Mouse (Mus musculus): ENCODE data around the gene Slc13a2.

Slc13a2 gene

GRCm38 (mm10) chr11:78434052-78434451 is 12.0 kb upstream of the Slc13a2 start:
- DNase-seq (ENCODE audit: low spot score): no peak

- no peak for DNase-seq (ENCODE audit: low spot score)
Measured at GRCm38 (mm10) chr11:78431176-78431575, 9.2 kb upstream of the Slc13a2 start.

GRCm38 (mm10) chr11:78430195-78430878 is 8.3 kb upstream of the Slc13a2 start:
- DNase-seq (ENCODE audit: low spot score): peak; percentile 41

DNA sequence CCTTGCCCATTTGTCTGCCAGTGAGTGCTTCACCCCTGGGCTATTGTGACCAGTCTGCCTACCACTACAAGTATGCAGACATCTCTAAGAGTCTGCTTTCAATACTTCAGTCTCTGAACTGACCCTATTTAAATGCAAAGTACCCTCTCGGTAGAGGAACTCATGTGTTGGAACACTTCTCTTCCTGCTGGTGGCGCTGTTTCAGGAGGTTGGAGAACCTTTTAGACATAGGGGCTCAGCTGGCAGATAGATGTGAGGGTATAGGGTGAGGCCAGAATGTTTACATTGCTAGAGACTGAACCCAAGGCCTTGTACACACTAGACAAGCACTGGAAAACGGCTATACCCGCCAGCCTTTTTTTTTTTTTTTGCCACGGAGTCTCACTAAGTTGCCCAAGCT is 6.3 kb upstream of the Slc13a2 start:
- no peak for DNase-seq (ENCODE audit: low spot score)

DNA sequence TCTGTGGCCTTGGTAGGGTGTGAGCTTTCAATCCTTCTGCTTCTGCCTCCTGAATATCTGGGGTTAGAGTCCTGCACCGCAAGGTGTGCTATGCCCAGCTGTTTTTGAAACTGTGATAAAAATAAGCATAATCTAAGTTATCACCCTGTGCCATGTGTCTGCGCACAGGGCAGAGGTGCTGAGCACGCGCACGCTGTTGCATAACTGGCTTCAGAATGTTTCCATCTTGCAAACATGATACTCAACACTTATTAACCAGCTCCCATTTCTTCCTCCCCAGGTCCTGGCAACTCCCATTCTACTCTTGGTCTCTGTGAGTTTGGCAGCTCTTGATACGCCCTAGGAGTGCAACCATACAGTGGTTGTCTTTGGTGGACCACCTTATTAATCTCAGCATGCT is 5.6 kb upstream of the Slc13a2 start:
- DNase-seq (ENCODE audit: low spot score): no peak

DNA sequence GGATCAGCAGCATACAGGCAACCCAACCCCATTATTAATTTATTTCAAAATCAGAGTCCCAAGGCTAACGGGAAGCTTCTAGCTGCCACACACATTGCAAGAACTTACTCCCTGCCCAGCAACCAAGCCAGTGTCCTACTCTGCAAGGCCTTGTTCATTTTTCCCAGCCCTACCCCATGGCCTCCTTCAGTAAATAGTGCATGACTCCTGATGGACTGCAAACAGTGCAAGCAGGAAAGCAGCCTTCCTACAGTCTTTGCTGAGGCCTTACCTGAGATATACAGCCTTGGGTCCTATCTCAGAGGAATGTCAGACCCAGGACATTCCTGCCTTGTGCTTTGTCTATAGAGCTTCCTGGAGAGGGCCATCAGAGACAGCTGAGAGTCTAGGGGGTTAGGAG is 3.6 kb upstream of the Slc13a2 start:
- no peak for DNase-seq (ENCODE audit: low spot score)

DNA sequence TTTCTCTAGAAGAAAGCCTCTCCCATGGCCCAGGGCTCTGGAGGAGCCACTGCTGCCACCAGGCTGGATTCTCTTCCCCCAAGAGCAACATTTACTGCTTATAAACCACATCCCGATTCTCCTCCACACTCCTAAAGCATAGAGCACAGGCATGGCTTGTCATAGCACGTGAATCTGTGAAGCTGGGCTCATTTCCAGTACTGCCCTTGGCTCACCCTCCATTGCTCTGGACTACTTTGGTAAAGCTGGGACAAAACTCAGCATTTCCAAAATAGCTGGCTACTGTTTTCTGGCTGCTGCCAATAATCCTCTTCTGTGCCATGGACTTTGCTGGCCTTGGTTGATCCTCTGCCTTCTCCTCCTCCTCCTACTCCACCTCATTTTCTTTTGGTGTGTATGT is 2.3 kb upstream of the Slc13a2 start:
- no peak for DNase-seq (ENCODE audit: low spot score)

- DNase-seq (ENCODE audit: low spot score): no peak
Measured at GRCm38 (mm10) chr11:78421201-78422009, 612 bp downstream of the Slc13a2 start.

GRCm38 (mm10) chr11:78420263-78420889 is 1.6 kb downstream of the Slc13a2 start:
- DNase-seq (ENCODE audit: low spot score): no peak

GRCm38 (mm10) chr11:78416854-78417253 is 5.2 kb downstream of the Slc13a2 start:
- DNase-seq (ENCODE audit: low spot score): no peak

GRCm38 (mm10) chr11:78412861-78413260 is 9.2 kb downstream of the Slc13a2 start:
- no peak for DNase-seq (ENCODE audit: low spot score)

DNA sequence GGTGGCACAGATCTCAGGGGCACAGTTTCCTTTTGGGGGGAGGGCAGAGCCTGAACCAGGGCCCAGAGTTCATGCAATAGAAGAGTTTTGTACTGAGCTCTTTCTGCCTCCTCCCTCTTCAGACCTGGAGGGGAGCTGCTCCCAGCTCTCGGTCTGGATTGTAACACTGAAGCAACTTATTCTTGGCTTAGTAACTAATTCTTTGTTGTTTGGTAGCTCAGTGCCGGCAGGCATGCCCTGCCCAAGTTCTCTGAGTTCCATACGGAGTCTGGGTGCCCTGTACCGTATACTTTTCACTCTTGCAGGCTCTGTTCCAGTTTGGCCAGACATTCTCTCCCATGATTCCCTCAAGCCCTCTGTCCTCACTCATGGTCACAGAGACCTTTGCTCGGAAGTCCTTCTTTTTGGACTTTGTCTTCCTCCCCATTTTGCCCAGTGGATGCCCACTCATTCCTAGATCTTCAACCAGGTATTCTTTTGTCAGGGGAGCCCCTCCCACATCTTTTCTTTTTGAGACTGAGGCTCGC is 9.6 kb downstream of the Slc13a2 start:
- no peak for DNase-seq (ENCODE audit: low spot score)

GRCm38 (mm10) chr11:78411606-78412323 is 10.3 kb downstream of the Slc13a2 start:
- DNase-seq (ENCODE audit: low spot score): no peak

- DNase-seq (ENCODE audit: low spot score): no peak
Measured at GRCm38 (mm10) chr11:78408256-78409240, 13.5 kb downstream of the Slc13a2 start.

DNA sequence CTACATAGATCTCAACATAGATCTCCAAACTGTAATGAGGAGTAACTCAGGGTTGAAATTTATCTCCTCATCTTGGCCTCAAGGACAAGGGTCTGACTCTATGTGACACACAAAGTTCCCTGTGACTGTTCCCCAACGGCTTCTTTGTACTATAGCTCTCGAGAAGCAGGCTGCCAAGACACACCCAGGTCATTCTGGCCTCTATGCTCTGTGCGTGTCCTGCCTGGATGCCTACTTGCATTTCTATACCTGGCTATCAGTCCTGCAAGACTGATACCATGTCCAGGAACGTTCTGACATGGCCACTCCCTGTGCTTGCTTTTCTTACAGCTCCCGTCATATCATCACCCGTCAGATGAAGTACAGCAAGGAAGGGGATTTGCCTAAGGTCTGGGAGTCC is 20.0 kb downstream of the Slc13a2 start:
- no peak for DNase-seq (ENCODE audit: low spot score)

GRCm38 (mm10) chr11:78401469-78401868 is 20.5 kb downstream of the Slc13a2 start:
- no peak for DNase-seq (ENCODE audit: low spot score)

DNA sequence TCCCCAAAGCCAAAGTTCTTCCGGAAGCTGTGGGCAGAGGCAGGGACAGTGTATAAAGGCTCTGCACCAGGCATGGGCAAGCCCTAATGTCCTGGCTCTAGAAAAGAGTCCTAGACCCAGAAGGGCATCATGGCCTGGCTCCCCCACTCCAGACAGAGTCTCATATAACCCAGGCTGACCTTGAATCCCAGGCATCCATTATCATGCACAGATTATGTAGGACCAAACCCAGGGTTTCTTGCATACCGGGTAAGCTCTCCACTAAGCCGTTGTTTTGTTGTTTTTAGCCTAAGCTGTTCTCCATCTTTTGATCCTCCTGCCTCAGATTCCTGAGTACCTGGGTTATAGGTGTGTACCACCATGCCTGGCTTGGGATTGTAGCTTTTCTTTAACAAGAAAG is 21.1 kb downstream of the Slc13a2 start:
- no peak for DNase-seq (ENCODE audit: low spot score)

DNA sequence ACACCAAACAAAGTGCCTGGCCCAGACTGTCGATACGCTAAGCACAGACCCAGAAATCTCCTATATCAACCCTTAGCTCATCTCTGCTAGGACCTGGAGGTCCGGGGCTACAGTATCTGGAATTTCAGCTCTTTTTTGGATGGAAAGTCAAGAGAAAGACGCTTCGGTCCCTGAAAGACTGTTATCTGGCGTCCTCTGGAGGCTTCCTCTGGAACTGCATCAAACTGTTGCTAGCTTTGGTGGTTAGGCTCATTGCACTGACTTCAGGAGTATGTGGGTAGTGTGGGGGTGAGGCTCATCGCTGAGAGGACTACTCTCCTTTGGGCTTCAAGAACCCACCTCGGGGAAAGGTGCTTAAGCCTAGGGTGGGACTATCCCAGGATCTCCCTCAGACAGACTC is 22.3 kb downstream of the Slc13a2 start:
- peak; percentile 81 for DNase-seq (ENCODE audit: low spot score)

- DNase-seq (ENCODE audit: low spot score): no peak
Measured at GRCm38 (mm10) chr11:78398212-78398611, 23.8 kb downstream of the Slc13a2 start.

- peak; percentile 89 for DNase-seq (ENCODE audit: low spot score)
Measured at GRCm38 (mm10) chr11:78397397-78397796, 24.6 kb downstream of the Slc13a2 start.

GRCm38 (mm10) chr11:78396950-78397349 is 25.1 kb downstream of the Slc13a2 start:
- DNase-seq (ENCODE audit: low spot score): peak; percentile 18

All from embryo, embryonic 10 days (tissue).